Mouse (Mus musculus) liver, embryonic 14.5 days (tissue): ENCODE data around the gene Fuk. TPM values are rescaled to one million over a fixed set of nuclear protein-coding genes. Genes with fewer than 3 reads are reported as not detected.

Source experiments
- ATAC-seq: fragments of 200-750 bp; cut with Nextera tagmentation; 2 replicates; pipeline ENCODE4 v1.8.0; 2017; ENCODE audit warnings: moderate number of reproducible peaks, mild to moderate bottlenecking, moderate library complexity; ENCODE audit not compliant: insufficient read depth
- DNase-seq, 3 experiments: peaks; one replicate each; pipeline ENCODE4 v3.0.0-alpha.2; 2012 to 2013; ENCODE audit warnings: low read depth in 3 of 3, low spot score in 3 of 3
- H3K27ac ChIP-seq: fragments of 300-500 bp; sonication (generic); 2 replicates; pipeline ENCODE4 v1.5.1; 2014; ENCODE audit warnings: moderate library complexity, mild to moderate bottlenecking, control low read depth, inconsistent platforms
- H3K27me3 ChIP-seq: fragments of 300-500 bp; sonication (generic); 2 replicates; pipeline ENCODE4 v1.6.1; 2014; ENCODE audit warnings: mild to moderate bottlenecking, low read length, moderate library complexity; ENCODE audit not compliant: control insufficient read depth, insufficient read depth
- H3K36me3 ChIP-seq: fragments of 300-500 bp; sonication (generic); replicated peaks from 2 replicates; pipeline ENCODE4 v1.6.1; 2014; ENCODE audit warnings: low read depth; ENCODE audit not compliant: control insufficient read depth, insufficient read depth
- H3K4me1 ChIP-seq, 2 experiments: fragments of 200-500 bp in 1 of 2; fragments of 300-500 bp in 1 of 2; sonication (generic) in 1 of 2; replicated peaks; 2 replicates each; pipeline ENCODE4 v1.6.1; 2012 to 2014; ENCODE audit warnings: antibody characterized with exemption in 1 of 2, inconsistent platforms in 1 of 2, low read length in 1 of 2; ENCODE audit not compliant: control insufficient read depth in 2 of 2, insufficient read depth in 2 of 2
- H3K4me2 ChIP-seq: fragments of 300-500 bp; sonication (generic); 2 replicates; pipeline ENCODE4 v1.6.1; 2014; ENCODE audit warnings: low read depth, mild to moderate bottlenecking, control low read depth, moderate library complexity
- H3K4me3 ChIP-seq, 2 experiments: fragments of 200-500 bp in 1 of 2; fragments of 300-500 bp in 1 of 2; sonication (generic) in 1 of 2; 2 replicates each; pipeline ENCODE4 v1.5.1; 2012 to 2014; ENCODE audit warnings: low read depth in 2 of 2, low read length in 2 of 2, mild to moderate bottlenecking in 2 of 2, control low read depth in 1 of 2, inconsistent platforms in 1 of 2, moderate library complexity in 1 of 2; ENCODE audit not compliant: insufficient read depth in 1 of 2
- H3K9ac ChIP-seq: fragments of 300-500 bp; sonication (generic); replicated peaks from 2 replicates; pipeline ENCODE4 v1.6.1; 2014; ENCODE audit warnings: mild to moderate bottlenecking, control low read depth, moderate library complexity
- H3K9me3 ChIP-seq: fragments of 300-500 bp; sonication (generic); 2 replicates; pipeline ENCODE4 v1.6.1; 2016; ENCODE audit warnings: low read length, mixed read lengths; ENCODE audit not compliant: control insufficient read depth
- CTCF ChIP-seq: IDR thresholded peaks from 2 replicates; pipeline ENCODE4 v1.5.1; 2016; ENCODE audit warnings: antibody characterized with exemption, low read depth, control low read depth
- EP300 ChIP-seq: IDR thresholded peaks from 2 replicates; pipeline ENCODE4 v1.6.1; 2016; ENCODE audit warnings: antibody characterized with exemption, low read depth
- WGBS: fragments of 180-500 bp; shearing (Covaris S2); extraction: QIAGEN DNeasy Blood & Tissue Kit; methylation state at CpG from one replicate; pipeline ENCODE4 v1.1.7; 2014; ENCODE audit not compliant: insufficient replicate concordance; 5-methylcytosine and 5-hydroxymethylcytosine counted together
- polyA plus RNA-seq, 2 experiments: library from polyadenylated mRNA; depleted of rRNA in 1 of 2; stranded (reverse) in 1 of 2; unstranded in 1 of 2; fragments of >200 nt; fragmentation: Nextera tagmentation in 1 of 2; extraction: Ambion mirVana in 1 of 2; gene quantifications; 2 replicates each; pipeline versions ENCODE4 v1.2.1 to v1.2.3; 2012 to 2014

Fuk gene
- polyA plus RNA-seq (2012; rRNA removed), result 2.5 and 2.8 TPM in 2 replicates
- polyA plus RNA-seq (2014; fragmentation: Nextera tagmentation; extraction: Ambion mirVana), result 1.3 and 1.5 TPM in 2 replicates

- H3K27me3 ChIP-seq, result no peaks in the 10 kb centered on the region
- H3K9ac ChIP-seq, result peak within 1 kb of the TSS; percentile 63
- ATAC-seq (peak; percentile 91), DNase-seq (peak; percentile 56 to 64 (median 61))
- no peaks in the 10 kb centered on the region for H3K9me3 ChIP-seq
- WGBS, result 3% methylated on average over 30 of the region's 30 CpGs
- no peak for TF ChIP-seq EP300
- no peak for TF ChIP-seq CTCF
- H3K27ac ChIP-seq, result no peak within 1 kb of the TSS
- no peaks in the 10 kb centered on the region for H3K36me3 ChIP-seq
- peak within 1 kb of the TSS; percentile 85 to 92 for H3K4me3 ChIP-seq
- peaks cover 6 to 9% of the 10 kb centered on the region in 2 experiments; a peak in 3 of 4 replicates for H3K4me1 ChIP-seq
- H3K4me2 ChIP-seq, result peak within 1 kb of the TSS; percentile 86
Measured at GRCm38 (mm10) chr8:110901839-110902578, at the start of gene Fuk. Gene Fuk, minus strand, starts transcription at chr8:110902488.

DNA sequence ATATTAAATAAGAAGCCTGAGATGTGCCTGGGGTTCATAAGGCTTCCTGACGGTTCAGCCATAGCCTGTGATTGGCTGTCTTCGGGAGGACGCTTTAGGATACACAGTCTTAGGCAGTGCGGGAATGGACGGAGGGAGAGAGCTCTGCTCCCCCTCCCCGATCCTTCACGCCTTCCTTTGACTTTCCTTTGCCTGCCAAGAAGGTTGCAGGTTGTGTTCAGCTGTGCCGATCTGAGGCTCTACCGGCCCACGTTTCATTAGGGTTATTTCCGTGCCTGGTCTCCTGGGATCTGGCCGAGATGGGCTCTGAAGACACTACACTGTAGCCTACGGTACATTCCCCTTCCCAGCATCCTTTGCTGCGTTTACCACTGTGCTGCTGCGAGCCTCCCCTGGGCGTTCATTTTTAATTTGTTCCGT, 47.8 kb upstream of the Fuk start:
- WGBS, result 70% methylated on average over 17 of the region's 17 CpGs

GRCm38 (mm10) chr8:110945716-110946115, 43.4 kb upstream of the Fuk start:
- Histone ChIP-seq H3K4me1 (peaks cover 0 to 17% of the 10 kb centered on the region in 2 experiments; a peak in 2 of 4 replicates), H3K36me3 (peaks cover 2% of the 10 kb centered on the region)
- DNase-seq, result no peak

More for the DNA sequence above, 47.8 kb upstream of the Fuk start:
- no peak for TF ChIP-seq CTCF
- no peak for TF ChIP-seq EP300
- H3K9ac ChIP-seq, result no peak overlapping the region
- ATAC-seq, result no peak
- no peaks in the 10 kb centered on the region for H3K27me3 ChIP-seq
- no peak overlapping the region for H3K4me2 ChIP-seq
- DNase-seq, result no peak
- H3K4me1 ChIP-seq, result 0 out of 4 replicates have a peak, but pooled peaks cover 0 to 3% of the 10 kb centered on the region in 2 experiments
- no peak overlapping the region for H3K4me3 ChIP-seq
- peaks cover 9% of the 10 kb centered on the region for H3K36me3 ChIP-seq
- no peak overlapping the region for H3K27ac ChIP-seq
- H3K9me3 ChIP-seq, result no peaks in the 10 kb centered on the region

DNA sequence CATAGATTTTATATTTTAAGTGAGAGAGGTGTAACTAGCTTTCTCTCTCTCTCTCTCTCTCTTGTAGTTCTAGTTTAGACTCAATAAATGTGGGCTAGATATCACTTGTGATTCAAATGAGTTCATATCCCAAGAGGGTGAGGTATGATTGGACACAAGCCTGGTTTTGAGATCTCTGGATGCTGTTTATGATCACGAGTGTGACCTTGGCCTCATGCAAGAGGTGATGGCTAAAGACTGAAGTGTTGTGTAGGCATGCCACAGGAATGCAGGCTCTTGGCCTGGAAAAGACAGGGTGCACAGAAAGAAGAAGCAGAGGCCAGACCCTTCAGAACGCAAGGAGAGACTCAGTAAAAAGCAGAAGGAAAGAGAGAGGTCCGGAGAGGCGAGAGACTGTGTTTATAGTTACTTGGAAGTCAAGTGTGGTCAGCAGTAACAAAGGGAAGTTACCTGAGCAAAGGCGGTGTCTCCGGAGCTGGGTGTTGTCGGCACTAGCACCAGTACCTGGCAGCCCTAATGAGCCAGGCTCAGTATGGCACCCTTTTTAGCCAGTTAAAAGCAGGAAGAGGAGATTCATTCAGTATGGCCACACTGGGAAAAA, 42.1 kb upstream of the Fuk start:
- DNase-seq (no peak), ATAC-seq (no peak)
- no peaks in the 10 kb centered on the region for H3K27me3 ChIP-seq
- peaks cover 0 to 25% of the 10 kb centered on the region in 2 experiments; a peak in 3 of 4 replicates for H3K4me1 ChIP-seq
- no peak overlapping the region for H3K27ac ChIP-seq
- H3K9me3 ChIP-seq, result no peaks in the 10 kb centered on the region
- 23% methylated on average over 7 of the region's 7 CpGs for WGBS
- no peak overlapping the region for H3K4me3 ChIP-seq
- no peak for TF ChIP-seq CTCF
- TF ChIP-seq EP300, result no peak
- H3K36me3 ChIP-seq, result peaks cover 2% of the 10 kb centered on the region; the same call in 1 of the 2 replicates
- no peak overlapping the region for H3K9ac ChIP-seq
- no peak overlapping the region for H3K4me2 ChIP-seq

More at GRCm38 (mm10) chr8:110945716-110946115, 43.4 kb upstream of the Fuk start:
- H3K4me3 ChIP-seq, result no peak overlapping the region
- no peaks in the 10 kb centered on the region for H3K27me3 ChIP-seq
- no peak for ATAC-seq
- H3K9ac ChIP-seq, result no peak overlapping the region
- H3K4me2 ChIP-seq, result no peak overlapping the region
- no peaks in the 10 kb centered on the region for H3K9me3 ChIP-seq
- WGBS, result 38% methylated on average over 4 of the region's 4 CpGs
- TF ChIP-seq CTCF (no peak), EP300 (no peak)
- no peak overlapping the region for H3K27ac ChIP-seq

GRCm38 (mm10) chr8:110941453-110941948, 39.2 kb upstream of the Fuk start:
- Histone ChIP-seq H3K4me2 (no peak overlapping the region), H3K9ac (no peak overlapping the region), H3K27ac (no peak overlapping the region), H3K4me1 (peaks cover 6 to 39% of the 10 kb centered on the region in 2 experiments), H3K9me3 (no peaks in the 10 kb centered on the region), H3K36me3 (no peaks in the 10 kb centered on the region; the same call in 1 of the 2 replicates), H3K27me3 (no peaks in the 10 kb centered on the region), H3K4me3 (no peak overlapping the region)
- ATAC-seq, result no peak
- DNase-seq, result no peak
- TF ChIP-seq EP300, result no peak
- no peak for TF ChIP-seq CTCF
- 63% methylated on average over 10 of the region's 10 CpGs for WGBS
